Mouse (Mus musculus): ENCODE data around the gene Tspyl3. TPM values are rescaled to one million over a fixed set of nuclear protein-coding genes. Genes with fewer than 3 reads are reported as not detected.

The Tspyl3 gene
- 17.5 TPM for total RNA-seq (2023)

DNA sequence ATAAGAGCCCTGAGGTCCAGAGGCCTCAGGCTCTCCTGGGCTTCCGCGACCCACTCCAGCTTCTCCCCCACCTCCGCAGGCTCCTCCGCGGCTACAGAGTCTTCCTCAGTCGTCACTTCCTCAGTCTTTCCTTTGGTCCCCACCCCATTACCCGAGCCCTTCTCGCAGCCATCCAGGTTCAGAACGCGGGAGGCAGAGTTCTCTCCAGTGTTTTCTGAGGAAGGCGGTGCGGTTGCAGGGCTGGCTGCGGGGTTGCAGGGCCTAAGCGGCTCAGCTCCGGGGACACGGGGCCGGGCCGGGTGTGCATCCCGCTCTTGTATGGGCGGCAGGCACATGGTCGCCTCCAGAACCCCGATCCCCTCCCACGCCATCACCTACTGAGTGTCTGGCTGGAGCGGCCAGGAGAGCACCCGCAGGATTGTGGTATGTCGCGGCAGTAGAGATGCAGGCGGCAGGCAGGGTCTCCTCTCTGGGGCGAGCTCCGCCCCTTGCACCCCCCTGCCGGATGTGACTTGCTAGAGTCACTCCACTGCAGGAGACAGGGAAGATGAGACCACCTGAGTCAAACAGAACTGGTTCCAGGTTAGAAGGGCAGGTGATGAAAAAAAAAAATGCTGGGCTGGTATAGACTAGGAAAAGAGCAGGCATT is at the start of gene Tspyl3:
Gene Tspyl3, minus strand, starts transcription at position 496 of the 649 bp plus-strand sequence.

DNA sequence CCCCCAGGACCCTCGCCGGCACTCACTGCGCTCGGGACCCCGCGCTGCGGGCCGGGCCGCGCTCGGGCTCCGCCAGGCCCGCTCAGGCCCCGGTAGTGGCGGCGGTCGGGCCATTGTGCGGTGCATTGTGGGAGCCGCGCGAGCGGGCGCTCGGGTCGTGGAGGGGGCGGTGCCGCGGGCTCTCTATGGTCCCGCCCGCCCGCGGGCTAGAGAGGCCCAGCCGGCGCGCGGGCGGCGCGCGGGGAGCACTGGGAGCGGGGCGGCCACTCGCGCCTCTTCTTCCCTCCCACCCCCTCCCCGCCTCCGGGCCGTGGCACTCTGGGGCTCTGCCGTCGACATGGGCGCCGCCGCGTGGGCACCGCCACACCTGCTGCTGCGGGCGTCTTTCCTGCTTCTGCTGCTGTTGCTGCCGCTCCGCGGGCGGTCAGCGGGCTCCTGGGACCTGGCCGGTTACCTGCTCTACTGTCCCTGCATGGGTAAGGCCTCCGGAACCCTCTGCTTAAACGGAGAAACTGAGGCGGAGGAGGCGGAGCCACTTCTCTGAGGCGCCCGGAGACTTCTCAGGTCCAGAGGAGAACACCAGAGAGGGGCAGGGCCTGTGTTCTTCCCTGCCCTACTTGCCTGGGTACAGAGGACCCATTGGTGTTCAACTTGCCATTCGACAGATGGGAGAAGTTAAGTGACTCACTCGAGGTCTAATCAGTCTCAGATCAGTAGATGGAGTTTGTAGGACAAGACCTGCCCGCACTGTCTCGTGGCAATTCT is 16.2 kb upstream of the Tspyl3 start, which contains the start of the genes Plagl2 and Pofut1:
Gene Plagl2, minus strand, starts transcription at position 177 of the 765 bp plus-strand sequence.
Gene Pofut1, plus strand, starts transcription at position 284 of the 765 bp plus-strand sequence.

Other genes with a start within 250 kb of the Tspyl3 start
- 75.9 TPM for gene Pdrg1, start 210.0 kb downstream of the Tspyl3 start, total RNA-seq (2023)
- not detected for gene Xkr7, start 193.6 kb downstream of the Tspyl3 start, total RNA-seq (2023)
- gene Ccm2l, start 159.5 kb downstream of the Tspyl3 start, total RNA-seq (2023) = not detected
- 13.5 TPM for gene Hck, start 117.0 kb downstream of the Tspyl3 start, total RNA-seq (2023)
- 77.3 TPM for gene Tm9sf4, start 64.1 kb downstream of the Tspyl3 start, total RNA-seq (2023)
- gene Plagl2, start 16.0 kb upstream of the Tspyl3 start, total RNA-seq (2023) = 18.5 TPM
- gene Pofut1, start 16.1 kb upstream of the Tspyl3 start, total RNA-seq (2023) = 28.0 TPM
- 23.9 TPM for gene Kif3b, start 66.0 kb upstream of the Tspyl3 start, total RNA-seq (2023)
- gene Asxl1, start 120.4 kb upstream of the Tspyl3 start, total RNA-seq (2023) = 61.6 TPM

Measured in CD8-positive naive resting alpha-beta T cell, adult 57 days (primary cell).